Mouse (Mus musculus) stomach, embryonic 14.5 days (tissue): ENCODE measurements around the gene Ube2d3. TPM values are rescaled to one million over a fixed set of nuclear protein-coding genes. Genes with fewer than 3 reads are reported as not detected.

Source experiments
- ATAC-seq: fragments of 200-750 bp; cut with Nextera tagmentation; 2 replicates; pipeline ENCODE4 v1.8.0; 2017; ENCODE audit warnings: low read depth, moderate TSS enrichment; ENCODE audit not compliant: insufficient number of reproducible peaks, insufficient read depth, low FRiP score
- H3K27ac ChIP-seq: fragments of 300-500 bp; sonication (generic); 2 replicates; pipeline ENCODE4 v1.5.1; 2014; ENCODE audit warnings: mild to moderate bottlenecking, low read length, moderate library complexity, mixed read lengths
- H3K27me3 ChIP-seq: fragments of 300-500 bp; sonication (generic); 2 replicates; pipeline ENCODE4 v1.6.1; 2014; ENCODE audit warnings: low read length, control low read depth, mixed read lengths; ENCODE audit not compliant: control insufficient read depth, insufficient read depth
- H3K36me3 ChIP-seq: fragments of 300-500 bp; sonication (generic); 2 replicates; pipeline ENCODE4 v1.6.1; 2014; ENCODE audit warnings: mild to moderate bottlenecking, control low read depth, low read length, moderate library complexity, mixed read lengths; ENCODE audit not compliant: control insufficient read depth, insufficient read depth
- H3K4me1 ChIP-seq: fragments of 300-500 bp; sonication (generic); 2 replicates; pipeline ENCODE4 v1.6.1; 2014; ENCODE audit warnings: low read length, control low read depth, mixed read lengths; ENCODE audit not compliant: control insufficient read depth, insufficient read depth
- H3K4me2 ChIP-seq: fragments of 300-500 bp; sonication (generic); replicated peaks from 2 replicates; pipeline ENCODE4 v1.6.1; 2014; ENCODE audit warnings: low read depth, low read length, control low read depth
- H3K4me3 ChIP-seq: fragments of 300-500 bp; sonication (generic); 2 replicates; pipeline ENCODE4 v1.5.1; 2014; ENCODE audit warnings: low read depth, low read length, control low read depth
- H3K9ac ChIP-seq: fragments of 300-500 bp; sonication (generic); replicated peaks from 2 replicates; pipeline ENCODE4 v1.6.1; 2014; ENCODE audit warnings: low read depth, mild to moderate bottlenecking, control low read depth, low read length, moderate library complexity, mixed read lengths
- H3K9me3 ChIP-seq: fragments of 300-500 bp; sonication (generic); 2 replicates; pipeline ENCODE4 v1.6.1; 2016; ENCODE audit warnings: low read depth, low read length, control low read depth; ENCODE audit not compliant: control insufficient read depth
- WGBS: fragments of 180-500 bp; shearing (Covaris S2); extraction: QIAGEN DNeasy Blood & Tissue Kit; methylation state at CpG from one replicate; pipeline ENCODE4 v1.1.7; 2014; 5-methylcytosine and 5-hydroxymethylcytosine counted together
- polyA plus RNA-seq: library from polyadenylated mRNA; unstranded; fragments of >200 nt; fragmentation: Nextera tagmentation; extraction: Ambion mirVana; gene quantifications from 2 replicates; pipeline ENCODE4 v1.2.1, GENCODE M21; 2014

Gene Ube2d3
- polyA plus RNA-seq: 519 and 542 TPM in 2 replicates

DNA sequence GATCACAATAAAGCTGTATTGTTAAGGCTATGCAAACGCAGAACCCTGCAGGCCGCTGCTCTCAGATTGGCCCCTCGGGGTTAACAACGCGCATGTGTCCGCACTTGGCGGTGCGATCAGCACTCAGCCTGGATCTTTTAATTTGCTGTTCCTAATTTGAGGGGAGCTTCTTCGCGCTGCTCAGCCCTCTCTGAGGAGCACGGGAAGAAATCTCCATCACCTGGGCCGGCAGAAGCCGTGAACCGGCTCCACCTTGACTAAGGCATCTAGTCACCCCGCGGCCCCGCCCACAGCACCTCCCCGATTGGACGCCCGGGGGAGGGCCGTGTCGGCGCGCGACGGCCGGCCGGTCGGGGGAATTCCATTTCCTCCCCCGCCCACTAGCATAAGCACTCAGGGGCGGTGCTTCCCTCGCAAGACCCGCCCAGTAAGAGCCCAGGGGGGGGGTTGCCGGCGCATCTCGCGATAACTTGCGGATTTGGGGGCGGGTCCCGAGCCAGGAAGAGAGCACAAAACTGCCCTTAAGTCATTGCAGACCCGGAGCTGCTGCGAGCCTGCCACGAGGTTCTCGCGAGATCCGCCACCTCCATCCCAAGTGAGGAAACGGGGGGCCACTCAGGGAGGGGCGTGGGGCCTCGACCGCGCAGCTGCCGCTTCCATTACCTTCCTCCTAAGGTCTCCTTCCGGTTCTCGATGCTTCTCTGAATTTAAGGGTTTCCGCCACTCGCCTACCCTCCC is at the start of gene Ube2d3:
Gene Ube2d3, plus strand, starts transcription at position 392 of the 738 bp plus-strand sequence.
- Histone ChIP-seq H3K36me3 (peaks cover 3% of the 10 kb centered on the region), H3K27ac (peak within 1 kb of the TSS; percentile 100), H3K27me3 (no peaks in the 10 kb centered on the region), H3K9me3 (no peaks in the 10 kb centered on the region), H3K4me1 (peaks cover 7% of the 10 kb centered on the region; the same call in 1 of the 2 replicates), H3K9ac (peak within 1 kb of the TSS; percentile 98), H3K4me3 (peak within 1 kb of the TSS; percentile 85), H3K4me2 (peak within 1 kb of the TSS; percentile 61)
- under 1% methylated on average over 56 of the region's 56 CpGs for WGBS
- peak; percentile 93 for ATAC-seq

DNA sequence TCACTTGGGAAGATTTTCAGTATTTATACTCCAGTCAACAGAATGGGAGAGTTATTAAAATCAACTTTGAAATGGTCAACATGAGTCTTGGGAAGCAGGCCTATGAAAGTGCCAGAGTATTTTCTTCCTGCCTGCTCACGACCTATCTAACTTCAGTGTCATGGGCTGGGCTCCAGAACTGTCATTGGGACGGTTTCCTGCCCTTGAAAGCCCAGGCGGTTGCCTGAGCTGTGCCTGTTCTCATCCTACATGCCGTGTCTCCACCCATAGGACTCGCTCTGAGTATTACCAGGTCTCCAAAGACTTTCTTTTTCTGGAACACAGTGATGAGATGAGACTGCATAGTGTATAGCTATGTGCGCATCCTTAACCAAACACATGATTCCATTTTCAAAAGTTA is 44.8 kb upstream of the Ube2d3 start:
- Histone ChIP-seq H3K4me2 (no peak overlapping the region), H3K9me3 (no peaks in the 10 kb centered on the region), H3K36me3 (no peaks in the 10 kb centered on the region), H3K27me3 (no peaks in the 10 kb centered on the region), H3K4me1 (no peaks in the 10 kb centered on the region), H3K4me3 (no peak overlapping the region), H3K9ac (no peak overlapping the region), H3K27ac (no peak overlapping the region)
- WGBS: 65% methylated on average over 6 of the region's 6 CpGs
- ATAC-seq: no peak

DNA sequence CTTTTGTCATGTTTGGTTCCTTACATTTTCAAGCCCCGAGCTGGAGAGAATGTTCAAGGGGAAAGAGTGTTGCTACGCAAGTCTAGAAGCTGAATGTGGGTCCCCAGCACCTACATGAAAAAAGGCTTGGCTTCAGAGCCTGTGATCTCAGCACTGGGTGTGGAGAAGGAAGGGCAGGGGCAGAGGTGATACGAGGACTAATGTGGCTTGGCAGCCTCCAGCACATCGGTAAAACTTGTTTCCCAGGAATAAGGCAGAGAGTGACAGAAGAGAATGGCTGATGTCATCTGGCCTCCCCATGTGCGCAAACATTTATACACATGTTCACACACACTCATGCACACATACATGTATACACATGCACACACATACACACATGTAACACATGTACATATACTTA is 42.9 kb upstream of the Ube2d3 start:
- no peak overlapping the region for H3K4me2 ChIP-seq
- no peaks in the 10 kb centered on the region for H3K36me3 ChIP-seq
- no peaks in the 10 kb centered on the region for H3K9me3 ChIP-seq
- no peak overlapping the region for H3K9ac ChIP-seq
- H3K27ac ChIP-seq: no peak overlapping the region
- 75% methylated on average over 5 of the region's 5 CpGs for WGBS
- no peak for ATAC-seq
- H3K4me1 ChIP-seq: no peaks in the 10 kb centered on the region
- H3K27me3 ChIP-seq: no peaks in the 10 kb centered on the region
- no peak overlapping the region for H3K4me3 ChIP-seq

DNA sequence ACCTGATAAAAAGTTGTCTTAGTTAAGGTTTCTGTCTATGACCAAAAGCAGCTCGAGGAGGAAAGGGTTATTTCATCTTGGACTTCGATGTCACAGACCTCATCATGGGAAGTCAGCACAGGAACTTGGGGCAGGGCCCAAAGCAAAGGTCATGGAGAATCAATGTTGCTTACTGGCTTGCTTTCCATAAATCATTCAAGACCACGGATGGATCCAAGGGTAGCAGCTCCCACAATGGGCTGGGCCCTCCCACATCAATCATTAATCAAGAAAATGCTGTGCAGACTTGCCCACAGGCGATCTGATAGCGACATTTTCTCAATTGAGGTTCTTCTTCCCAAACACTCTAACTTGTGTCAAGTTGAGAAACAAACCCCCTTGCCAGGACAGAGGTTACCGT is 41.9 kb upstream of the Ube2d3 start:
- no peaks in the 10 kb centered on the region for H3K36me3 ChIP-seq
- H3K4me3 ChIP-seq: no peak overlapping the region
- no peaks in the 10 kb centered on the region for H3K9me3 ChIP-seq
- no peak overlapping the region for H3K4me2 ChIP-seq
- H3K27me3 ChIP-seq: no peaks in the 10 kb centered on the region
- WGBS: 35% methylated on average over 6 of the region's 6 CpGs
- no peaks in the 10 kb centered on the region for H3K4me1 ChIP-seq
- no peak for ATAC-seq
- no peak overlapping the region for H3K9ac ChIP-seq
- no peak overlapping the region for H3K27ac ChIP-seq

DNA sequence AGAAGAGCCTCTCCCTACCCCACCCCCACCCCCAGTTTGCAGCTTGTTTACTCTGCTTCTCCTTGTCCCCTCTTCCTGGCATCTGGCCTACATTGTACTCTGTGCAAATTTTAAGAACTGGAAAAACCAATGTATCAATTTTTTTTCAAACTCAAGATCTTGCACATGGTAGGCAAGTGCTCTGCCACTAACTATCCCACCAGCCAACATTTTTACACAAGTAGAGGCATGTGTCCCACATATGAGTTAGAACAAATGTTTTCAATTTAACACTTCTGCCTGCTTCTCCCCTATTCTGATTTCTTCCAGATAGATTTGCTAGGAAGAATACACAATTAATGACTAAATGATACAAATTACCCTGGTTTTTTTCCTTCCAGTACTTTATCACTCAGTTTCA is 40.8 kb upstream of the Ube2d3 start:
- Histone ChIP-seq H3K9ac (no peak overlapping the region), H3K36me3 (no peaks in the 10 kb centered on the region), H3K4me3 (no peak overlapping the region), H3K4me2 (no peak overlapping the region), H3K27ac (no peak overlapping the region), H3K4me1 (no peaks in the 10 kb centered on the region), H3K27me3 (no peaks in the 10 kb centered on the region), H3K9me3 (no peaks in the 10 kb centered on the region)
- no peak for ATAC-seq

DNA sequence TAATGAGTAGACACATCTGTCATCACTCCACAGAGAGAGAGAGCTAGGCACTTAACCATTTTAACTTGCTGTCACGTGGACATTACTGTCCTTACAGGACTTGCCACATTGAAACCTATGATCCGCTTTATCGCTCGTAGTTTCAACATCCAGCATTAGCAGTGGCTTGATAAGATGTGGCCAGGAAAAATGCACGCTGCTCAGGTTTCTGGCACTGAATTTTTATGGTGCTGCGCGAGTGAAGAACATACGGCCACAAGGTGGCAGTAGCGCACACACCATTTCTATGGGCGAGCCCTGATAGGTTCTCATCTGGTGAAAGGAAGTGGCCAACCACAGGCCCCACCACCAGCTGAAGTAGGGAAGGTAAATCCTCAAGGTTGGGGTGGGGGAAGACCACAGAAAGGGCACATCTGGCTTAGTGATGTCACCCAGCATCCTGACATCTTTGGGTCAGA is 35.7 kb upstream of the Ube2d3 start:
- no peak overlapping the region for H3K9ac ChIP-seq
- 11% methylated on average over 10 of the region's 10 CpGs for WGBS
- no peaks in the 10 kb centered on the region for H3K4me1 ChIP-seq
- H3K27ac ChIP-seq: no peak overlapping the region
- H3K36me3 ChIP-seq: peaks cover 11% of the 10 kb centered on the region
- H3K27me3 ChIP-seq: no peaks in the 10 kb centered on the region
- ATAC-seq: peak; percentile 84; the same call in 1 of the 2 replicates
- no peak overlapping the region for H3K4me2 ChIP-seq
- H3K9me3 ChIP-seq: no peaks in the 10 kb centered on the region
- H3K4me3 ChIP-seq: no peak overlapping the region

DNA sequence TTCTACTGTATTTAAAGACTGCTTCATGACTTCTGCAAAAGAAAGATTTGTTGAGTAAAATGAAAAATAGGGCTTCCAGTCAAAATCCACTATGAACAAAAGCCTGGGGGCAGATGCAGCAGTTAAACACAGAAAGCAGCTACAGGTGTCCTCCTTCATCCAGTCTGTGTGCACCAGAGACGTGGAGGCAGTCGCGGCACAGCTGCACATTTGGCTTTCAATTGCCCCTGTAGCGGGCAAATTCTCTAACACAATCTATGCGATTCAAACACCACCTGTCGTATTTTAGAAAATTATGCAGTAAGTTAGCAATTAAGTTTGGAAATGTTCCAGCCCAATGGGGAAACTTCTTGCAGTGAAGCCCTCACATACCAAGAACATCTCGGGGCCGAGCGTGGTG is 34.7 kb upstream of the Ube2d3 start:
- 73% methylated on average over 9 of the region's 9 CpGs for WGBS
- ATAC-seq: no peak

DNA sequence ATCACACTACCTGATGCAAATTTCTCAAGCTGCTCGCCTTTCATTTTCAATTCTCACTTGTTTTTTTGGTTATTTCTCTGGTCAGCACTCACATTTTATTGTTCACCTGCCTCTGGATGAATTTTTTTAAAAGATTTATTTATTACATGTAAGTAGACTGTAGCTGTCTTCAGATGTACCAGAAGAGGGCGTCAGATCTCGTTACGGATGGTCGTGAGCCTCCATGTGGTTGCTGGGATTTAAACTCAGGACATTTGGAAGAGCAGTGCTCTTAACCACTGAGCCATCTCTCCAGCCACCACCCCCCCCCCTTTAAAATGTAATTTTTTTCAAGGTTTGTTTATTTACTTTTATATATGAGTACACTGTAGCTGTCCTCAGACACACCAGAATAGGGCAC is 34.1 kb upstream of the Ube2d3 start:
- H3K4me1 ChIP-seq: no peaks in the 10 kb centered on the region
- H3K4me2 ChIP-seq: no peak overlapping the region
- no peak for ATAC-seq
- H3K4me3 ChIP-seq: no peak overlapping the region
- H3K9ac ChIP-seq: no peak overlapping the region
- no peaks in the 10 kb centered on the region for H3K9me3 ChIP-seq
- H3K27ac ChIP-seq: no peak overlapping the region
- H3K36me3 ChIP-seq: peaks cover 13% of the 10 kb centered on the region
- 80% methylated on average over 5 of the region's 5 CpGs for WGBS
- no peaks in the 10 kb centered on the region for H3K27me3 ChIP-seq

More for the DNA sequence above, 34.7 kb upstream of the Ube2d3 start:
- Histone ChIP-seq H3K4me1 (no peaks in the 10 kb centered on the region), H3K36me3 (peaks cover 13% of the 10 kb centered on the region), H3K4me3 (no peak overlapping the region), H3K27me3 (no peaks in the 10 kb centered on the region), H3K4me2 (no peak overlapping the region), H3K9ac (no peak overlapping the region), H3K9me3 (no peaks in the 10 kb centered on the region), H3K27ac (no peak overlapping the region)

DNA sequence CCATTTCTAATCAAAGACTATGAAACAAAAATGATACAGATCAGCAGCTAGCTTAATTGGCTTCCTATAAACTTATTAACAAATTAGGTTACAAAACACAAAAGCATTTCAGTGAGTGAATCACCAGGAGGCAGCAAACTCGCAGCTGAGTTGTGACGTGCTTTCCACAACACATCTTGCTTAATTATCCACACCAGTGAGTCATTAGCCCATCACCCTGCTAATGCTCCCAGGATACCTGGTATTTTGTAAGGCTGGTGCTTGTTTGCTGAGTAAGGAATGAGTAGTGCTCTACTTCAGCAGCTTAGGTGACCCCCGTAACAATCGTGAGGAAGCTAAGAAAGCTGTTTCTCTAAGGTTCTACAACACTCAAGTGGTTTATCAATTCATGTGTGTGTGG is 33.4 kb upstream of the Ube2d3 start:
- no peak overlapping the region for H3K9ac ChIP-seq
- 80% methylated on average over 4 of the region's 4 CpGs for WGBS
- no peak for ATAC-seq

More for the DNA sequence above, 33.4 kb upstream of the Ube2d3 start:
- Histone ChIP-seq H3K9me3 (no peaks in the 10 kb centered on the region), H3K27ac (no peak overlapping the region), H3K4me2 (no peak overlapping the region), H3K4me3 (no peak overlapping the region), H3K36me3 (peaks cover 13% of the 10 kb centered on the region), H3K4me1 (no peaks in the 10 kb centered on the region), H3K27me3 (no peaks in the 10 kb centered on the region)
